Mouse (Mus musculus) neural tube, embryonic 14.5 days (tissue): Measurements from ENCODE around the gene Cfap70. TPM values are rescaled to one million over a fixed set of nuclear protein-coding genes. Genes with fewer than 3 reads are reported as not detected.

Source experiments
- polyA plus RNA-seq: library from polyadenylated mRNA; unstranded; fragments of >200 nt; fragmentation: Nextera tagmentation; extraction: Ambion mirVana; gene quantifications from 2 replicates; pipeline ENCODE4 v1.2.1, GENCODE M21; 2014

Gene Cfap70
- polyA plus RNA-seq, 1 experiment from 2014 or later: 1.9 TPM

Other genes starting within 250 kb of the Cfap70 start
- not detected in 2 replicates for gene Kcnk16, start 183.0 kb downstream of the Cfap70 start, polyA plus RNA-seq
- 9.8 and 10.5 TPM in 2 replicates for gene Nudt13, start 157.5 kb downstream of the Cfap70 start, polyA plus RNA-seq
- 59.2 and 60.6 TPM in 2 replicates for gene Ecd, start 104.1 kb downstream of the Cfap70 start, polyA plus RNA-seq
- 45.4 and 48.4 TPM in 2 replicates for gene Fam149b, start 104.1 kb downstream of the Cfap70 start, polyA plus RNA-seq
- gene Dnajc9, start 63.3 kb downstream of the Cfap70 start, polyA plus RNA-seq: 73.8 and 111 TPM in 2 replicates
- gene Mrps16, start 58.6 kb downstream of the Cfap70 start, polyA plus RNA-seq: 65.2 and 71.2 TPM in 2 replicates
- gene Anxa7, start 27.9 kb upstream of the Cfap70 start, polyA plus RNA-seq: 14.5 and 18.4 TPM in 2 replicates
- gene Mss51, start 44.7 kb upstream of the Cfap70 start, polyA plus RNA-seq: 0.47 and 0.66 TPM in 2 replicates
- gene Ppp3cb, start 94.3 kb upstream of the Cfap70 start, polyA plus RNA-seq: 130 and 139 TPM in 2 replicates
- gene Usp54, start 188.8 kb upstream of the Cfap70 start, polyA plus RNA-seq: 13.6 and 15.1 TPM in 2 replicates
- gene Myoz1, start 204.3 kb upstream of the Cfap70 start, polyA plus RNA-seq: 0.31 TPM in 1 of 2 replicates, not detected in the other
- 0.19 and 0.23 TPM in 2 replicates for gene Synpo2l, start 216.1 kb upstream of the Cfap70 start, polyA plus RNA-seq
- gene Sec24c, start 222.1 kb upstream of the Cfap70 start, polyA plus RNA-seq: 74.4 and 87.0 TPM in 2 replicates
- gene Fut11, start 242.7 kb upstream of the Cfap70 start, polyA plus RNA-seq: 20.0 and 30.6 TPM in 2 replicates